Mouse (Mus musculus) hindbrain, postnatal 0 days (tissue): ENCODE results near the gene Tufm. TPM values are rescaled to one million over a fixed set of nuclear protein-coding genes. Genes with fewer than 3 reads are reported as not detected.
A peak's percentile ranks its signal among the peaks of the same experiment; 100 is the strongest.

ENCODE experiments used
- ATAC-seq: fragments of 200-750 bp; cut with Nextera tagmentation; 2 replicates; pipeline ENCODE4 v1.8.0; 2017; ENCODE audit warnings: mild to moderate bottlenecking, moderate TSS enrichment, moderate library complexity
- DNase-seq: peaks from one replicate; pipeline ENCODE4 v3.0.0-alpha.2; 2015; ENCODE audit warnings: low spot score
- H3K27ac ChIP-seq: fragments of 300-500 bp; sonication (generic); 2 replicates; pipeline ENCODE4 v1.5.1; 2014; ENCODE audit warnings: mild to moderate bottlenecking
- H3K27me3 ChIP-seq: fragments of 300-500 bp; sonication (generic); 2 replicates; pipeline ENCODE4 v1.6.1; 2014; ENCODE audit warnings: low read length, mixed read lengths; ENCODE audit not compliant: insufficient read depth
- H3K36me3 ChIP-seq: fragments of 300-500 bp; sonication (generic); 2 replicates; pipeline ENCODE4 v1.6.1; 2014; ENCODE audit warnings: low read length, mixed read lengths; ENCODE audit not compliant: insufficient read depth
- H3K4me1 ChIP-seq: fragments of 300-500 bp; sonication (generic); 2 replicates; pipeline ENCODE4 v1.6.1; 2014; ENCODE audit warnings: antibody characterized with exemption, low read length, mixed read lengths; ENCODE audit not compliant: insufficient read depth
- H3K4me2 ChIP-seq: fragments of 300-500 bp; sonication (generic); 2 replicates; pipeline ENCODE4 v1.6.1; 2014; ENCODE audit warnings: low read depth, mild to moderate bottlenecking, low read length, moderate library complexity, mixed read lengths
- H3K4me3 ChIP-seq: fragments of 300-500 bp; sonication (generic); 2 replicates; pipeline ENCODE4 v1.5.1; 2014; ENCODE audit warnings: low read length
- H3K9ac ChIP-seq: fragments of 300-500 bp; sonication (generic); replicated peaks from 2 replicates; pipeline ENCODE4 v1.6.1; 2014; ENCODE audit warnings: mild to moderate bottlenecking, low read length, moderate library complexity, mixed read lengths
- H3K9me3 ChIP-seq: fragments of 300-500 bp; sonication (generic); 2 replicates; pipeline ENCODE4 v1.6.1; 2016; ENCODE audit warnings: low read length, mixed read lengths
- CTCF ChIP-seq: IDR thresholded peaks from 2 replicates; pipeline ENCODE4 v1.5.1; 2016; ENCODE audit warnings: antibody characterized with exemption, control low read depth, low read depth
- whole genome bisulfite sequencing: fragments of 180-500 bp; shearing (Covaris S2); extraction: QIAGEN DNeasy Blood & Tissue Kit; methylation state at CpG from one replicate; pipeline ENCODE4 v1.1.7; 2014; 5-methylcytosine and 5-hydroxymethylcytosine counted together
- polyA plus RNA-seq: library from polyadenylated mRNA; unstranded; fragments of >200 nt; fragmentation: Nextera tagmentation; extraction: Ambion mirVana; gene quantifications from 2 replicates; pipeline ENCODE4 v1.2.1, GENCODE M21; 2015
- total RNA-seq: library from RNA; depleted of rRNA; stranded (reverse); fragments of >200 nt; gene quantifications from 2 replicates; pipeline ENCODE4 v1.2.3, GENCODE M21; 2014; rRNA removed

Gene Tufm
- total and polyA plus RNA-seq, 2 experiments from 2014 or later, result 66.1 to 106 TPM

DNA sequence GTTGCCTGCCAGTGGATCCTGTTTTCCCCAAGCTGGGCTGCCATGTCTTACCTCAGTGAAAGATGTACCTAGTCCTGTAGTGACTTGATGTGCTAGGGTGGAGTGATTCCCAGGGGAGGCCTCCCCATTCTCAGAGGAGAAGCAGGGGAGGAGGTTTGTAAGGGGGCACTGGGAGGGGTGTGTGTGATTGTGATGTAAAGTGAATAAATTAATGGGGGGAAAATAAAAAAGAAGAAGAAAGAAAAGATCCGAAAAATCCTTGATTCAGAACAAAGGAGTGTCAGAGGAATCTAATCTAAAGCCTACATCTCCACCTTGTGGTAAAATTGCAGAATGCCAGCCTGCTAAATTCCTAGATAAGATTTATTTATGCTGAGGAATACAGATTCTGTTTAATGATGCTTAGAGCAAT, 41.0 kb downstream of the Tufm start:
- no peak overlapping the region for H3K4me3 ChIP-seq
- H3K27me3 ChIP-seq, result no peaks in the 10 kb centered on the region
- no peaks in the 10 kb centered on the region for H3K36me3 ChIP-seq
- no peak overlapping the region for H3K4me2 ChIP-seq
- no peaks in the 10 kb centered on the region for H3K4me1 ChIP-seq
- WGBS, result 0% methylated on average over 1 of the region's 1 CpGs
- DNase-seq, result peak; percentile 88
- ATAC-seq, result peak; percentile 74
- TF ChIP-seq CTCF, result peak; percentile 80
- peak overlapping the region; percentile 43; the same call in 1 of the 2 replicates for H3K9ac ChIP-seq
- peak overlapping the region; percentile 73 for H3K27ac ChIP-seq
- no peaks in the 10 kb centered on the region for H3K9me3 ChIP-seq

DNA sequence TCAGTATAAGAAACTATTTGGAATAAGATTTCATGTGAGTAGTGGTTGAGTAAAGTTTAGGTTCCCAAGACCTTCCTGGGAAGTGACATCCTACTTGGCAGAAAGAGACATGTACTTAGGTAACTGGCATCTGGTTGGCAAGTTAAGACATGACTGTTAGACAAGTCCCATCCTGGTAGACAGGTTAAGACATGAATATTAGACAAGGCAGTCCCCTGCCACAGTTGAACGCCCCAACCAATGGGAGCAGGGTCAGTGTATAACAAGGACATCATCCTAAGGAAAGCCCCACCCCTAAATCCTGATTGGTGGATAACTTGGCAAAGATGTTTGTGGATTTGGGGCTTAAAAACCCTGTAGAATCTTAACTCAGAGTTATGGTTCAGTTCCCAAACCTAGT, 46.3 kb downstream of the Tufm start:
- no peak overlapping the region for H3K27ac ChIP-seq
- TF ChIP-seq CTCF, result no peak

DNA sequence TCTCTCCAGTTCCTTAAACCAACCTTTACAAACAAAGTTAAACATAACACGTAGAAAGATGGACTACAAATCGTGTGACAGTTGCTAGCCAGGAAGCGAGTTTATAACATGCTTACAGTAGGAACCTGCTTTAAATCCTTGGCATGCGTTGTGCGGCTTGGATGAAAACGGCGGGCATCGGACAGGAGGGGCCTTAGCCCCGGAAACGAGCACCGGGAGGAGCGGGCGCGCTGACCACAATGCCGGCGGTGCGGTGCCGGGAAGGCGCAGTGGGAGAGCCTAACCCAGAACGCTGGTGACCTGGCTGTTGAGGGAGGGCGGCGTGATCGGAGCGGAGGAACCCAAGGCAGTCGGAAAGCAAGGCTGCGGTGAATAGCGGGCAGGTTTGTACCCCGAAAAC, 48.6 kb downstream of the Tufm start:
- H3K4me2 ChIP-seq, result peak overlapping the region; percentile 70
- H3K27me3 ChIP-seq, result no peaks in the 10 kb centered on the region
- no peak for TF ChIP-seq CTCF
- 2% methylated on average over 28 of the region's 28 CpGs for WGBS
- no peaks in the 10 kb centered on the region for H3K4me1 ChIP-seq
- H3K4me3 ChIP-seq, result peak overlapping the region; percentile 38
- peak; percentile 9 for DNase-seq
- H3K36me3 ChIP-seq, result no peaks in the 10 kb centered on the region
- H3K9me3 ChIP-seq, result no peaks in the 10 kb centered on the region
- H3K9ac ChIP-seq, result peak overlapping the region; percentile 52
- ATAC-seq, result no peak
- no peak overlapping the region for H3K27ac ChIP-seq

More for the DNA sequence above, 46.3 kb downstream of the Tufm start:
- H3K4me1 ChIP-seq, result no peaks in the 10 kb centered on the region
- no peak overlapping the region for H3K9ac ChIP-seq
- no peaks in the 10 kb centered on the region for H3K36me3 ChIP-seq
- no peaks in the 10 kb centered on the region for H3K27me3 ChIP-seq
- no peak overlapping the region for H3K4me3 ChIP-seq
- no peak for DNase-seq
- no peak overlapping the region for H3K4me2 ChIP-seq
- no peaks in the 10 kb centered on the region for H3K9me3 ChIP-seq
- WGBS, result 88% methylated on average over 1 of the region's 1 CpGs
- ATAC-seq, result no peak

DNA sequence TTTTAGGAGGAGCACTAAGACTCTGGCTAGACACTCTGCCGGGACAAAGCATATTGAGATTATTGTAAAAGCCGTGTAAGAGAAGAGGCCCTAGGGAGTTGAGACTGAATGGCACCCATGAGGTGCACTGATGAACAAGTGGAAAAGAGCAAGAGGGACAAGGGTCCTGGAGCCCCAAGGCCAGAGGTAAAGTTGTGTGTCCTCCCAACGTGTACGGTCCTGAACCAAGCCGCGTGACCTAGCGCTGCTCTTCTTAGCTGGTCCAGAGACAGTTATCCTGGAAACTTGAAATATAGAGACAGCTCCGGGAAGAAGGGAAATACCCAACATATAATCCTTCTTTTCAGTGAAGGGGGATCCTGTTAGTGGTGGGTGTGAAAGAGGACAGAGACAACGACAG, 49.3 kb downstream of the Tufm start:
- Histone ChIP-seq H3K27ac (no peak overlapping the region), H3K36me3 (no peaks in the 10 kb centered on the region), H3K4me3 (peak overlapping the region; percentile 38), H3K27me3 (no peaks in the 10 kb centered on the region), H3K9ac (no peak overlapping the region; the same call in 1 of the 2 replicates), H3K4me1 (no peaks in the 10 kb centered on the region), H3K4me2 (peak overlapping the region; percentile 70), H3K9me3 (no peaks in the 10 kb centered on the region)
- DNase-seq (no peak), ATAC-seq (no peak)
- TF ChIP-seq CTCF, result no peak
- WGBS, result 54% methylated on average over 9 of the region's 9 CpGs

DNA sequence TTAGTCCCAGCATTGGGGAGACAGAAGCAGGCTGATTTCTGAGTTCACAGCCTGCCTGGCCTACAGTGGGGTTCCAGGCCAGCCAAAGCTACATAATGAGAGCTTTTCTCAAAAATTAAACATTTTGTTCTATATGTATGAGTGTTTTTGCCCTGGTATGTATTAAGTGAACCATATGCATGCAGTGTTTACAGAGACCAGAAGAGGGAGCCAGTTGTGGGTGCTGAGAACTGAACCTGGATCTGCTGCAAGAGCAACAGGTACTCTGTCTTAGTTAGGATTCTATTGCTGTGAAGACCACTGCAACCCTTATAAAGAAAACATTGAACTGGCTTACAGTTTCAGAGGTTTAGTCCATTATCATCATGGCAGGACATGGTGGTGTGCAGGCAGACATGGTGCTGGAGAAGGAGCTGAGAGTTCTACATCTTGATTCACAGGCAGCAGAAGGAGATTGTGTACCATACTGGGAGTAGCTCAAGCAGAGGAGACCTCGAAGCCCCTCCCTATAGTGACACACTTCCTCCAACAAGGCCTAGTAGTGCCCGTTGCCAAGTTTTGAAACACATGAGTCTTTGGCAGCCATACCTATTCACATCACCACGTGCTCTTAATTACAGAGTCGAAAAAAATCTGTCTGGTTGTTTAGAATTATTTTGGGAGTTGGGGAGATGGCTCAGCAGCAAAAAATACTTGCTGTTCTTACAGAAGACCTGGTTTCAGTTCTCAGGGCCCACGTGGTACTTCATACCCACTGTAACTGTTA, 50.8 kb downstream of the Tufm start:
- Histone ChIP-seq H3K4me1 (no peaks in the 10 kb centered on the region), H3K9me3 (no peaks in the 10 kb centered on the region), H3K27ac (no peak overlapping the region), H3K9ac (no peak overlapping the region), H3K4me2 (no peak overlapping the region), H3K4me3 (no peak overlapping the region), H3K36me3 (no peaks in the 10 kb centered on the region), H3K27me3 (no peaks in the 10 kb centered on the region)
- DNase-seq (peak; percentile 30), ATAC-seq (no peak)
- 72% methylated on average over 5 of the region's 5 CpGs for WGBS
- TF ChIP-seq CTCF, result peak; percentile 58

Other genes with a start within 250 kb of the Tufm start
- gene Sbk1, start 214.7 kb upstream of the Tufm start, total RNA-seq, result 530 and 565 TPM in 2 replicates
- 138 and 161 TPM in 2 replicates for gene Sbk1, start 214.7 kb upstream of the Tufm start, polyA plus RNA-seq
- 0.37 TPM in 1 of 2 replicates, not detected in the other for gene Lat, start 117.8 kb upstream of the Tufm start, total RNA-seq
- gene Lat, start 117.8 kb upstream of the Tufm start, polyA plus RNA-seq, result 0.96 and 1.1 TPM in 2 replicates
- 102 and 125 TPM in 2 replicates for gene Spns1, start 109.9 kb upstream of the Tufm start, total RNA-seq
- gene Spns1, start 109.9 kb upstream of the Tufm start, polyA plus RNA-seq, result 80.9 and 83.7 TPM in 2 replicates
- 6.1 and 6.4 TPM in 2 replicates for gene Nfatc2ip, start 90.6 kb upstream of the Tufm start, total RNA-seq
- 2.9 and 3.0 TPM in 2 replicates for gene Nfatc2ip, start 90.6 kb upstream of the Tufm start, polyA plus RNA-seq
- 0.16 TPM in 1 of 2 replicates, not detected in the other for gene Cd19, start 72.5 kb upstream of the Tufm start, total RNA-seq
- gene Cd19, start 72.5 kb upstream of the Tufm start, polyA plus RNA-seq, result 0.05 TPM in 1 of 2 replicates, not detected in the other
- 22.2 and 22.5 TPM in 2 replicates for gene Rabep2, start 58.6 kb upstream of the Tufm start, total RNA-seq
- gene Rabep2, start 58.6 kb upstream of the Tufm start, polyA plus RNA-seq, result 19.2 TPM in 2 replicates
- 0.99 and 5.4 TPM in 2 replicates for gene Atp2a1, start 24.3 kb upstream of the Tufm start, total RNA-seq
- gene Atp2a1, start 24.3 kb upstream of the Tufm start, polyA plus RNA-seq, result 0.40 and 0.68 TPM in 2 replicates
- 34.1 and 41.1 TPM in 2 replicates for gene Sh2b1, start 11.9 kb upstream of the Tufm start, total RNA-seq
- gene Sh2b1, start 11.9 kb upstream of the Tufm start, polyA plus RNA-seq, result 50.4 and 54.5 TPM in 2 replicates
- 71.1 and 72.3 TPM in 2 replicates for gene Atxn2l, start 16.1 kb downstream of the Tufm start, total RNA-seq
- 45.9 and 54.0 TPM in 2 replicates for gene Atxn2l, start 16.1 kb downstream of the Tufm start, polyA plus RNA-seq
- gene Eif3c, start 79.0 kb downstream of the Tufm start, total RNA-seq, result 112 and 118 TPM in 2 replicates
- gene Eif3c, start 79.0 kb downstream of the Tufm start, polyA plus RNA-seq, result 198 and 204 TPM in 2 replicates
- gene Apobr, start 97.6 kb downstream of the Tufm start, total RNA-seq, result 0.25 and 6.3 TPM in 2 replicates
- 0.47 and 0.50 TPM in 2 replicates for gene Apobr, start 97.6 kb downstream of the Tufm start, polyA plus RNA-seq
- 27.7 and 34.2 TPM in 2 replicates for gene Cln3, start 98.5 kb downstream of the Tufm start, total RNA-seq
- gene Cln3, start 98.5 kb downstream of the Tufm start, polyA plus RNA-seq, result 22.3 and 25.1 TPM in 2 replicates
- gene Il27, start 107.6 kb downstream of the Tufm start, total RNA-seq, result 0.94 TPM in 1 of 2 replicates, not detected in the other
- not detected in 2 replicates for gene Il27, start 107.6 kb downstream of the Tufm start, polyA plus RNA-seq
- gene Nupr1, start 143.5 kb downstream of the Tufm start, total RNA-seq, result 5.9 and 6.7 TPM in 2 replicates
- gene Nupr1, start 143.5 kb downstream of the Tufm start, polyA plus RNA-seq, result 19.1 and 19.5 TPM in 2 replicates
- 35.1 and 36.3 TPM in 2 replicates for gene Sgf29, start 161.9 kb downstream of the Tufm start, total RNA-seq
- gene Sgf29, start 161.9 kb downstream of the Tufm start, polyA plus RNA-seq, result 47.0 and 49.9 TPM in 2 replicates
- gene Sult1a1, start 189.1 kb downstream of the Tufm start, total RNA-seq, result 22.1 and 34.8 TPM in 2 replicates
- gene Sult1a1, start 189.1 kb downstream of the Tufm start, polyA plus RNA-seq, result 19.4 and 22.4 TPM in 2 replicates
- 67.1 and 122 TPM in 2 replicates for gene Bola2, start 208.0 kb downstream of the Tufm start, total RNA-seq
- gene Bola2, start 208.0 kb downstream of the Tufm start, polyA plus RNA-seq, result 164 and 172 TPM in 2 replicates
- 17.0 and 17.6 TPM in 2 replicates for gene Slx1b, start 208.4 kb downstream of the Tufm start, total RNA-seq
- 8.6 and 9.3 TPM in 2 replicates for gene Slx1b, start 208.4 kb downstream of the Tufm start, polyA plus RNA-seq
- gene Coro1a, start 220.4 kb downstream of the Tufm start, total RNA-seq, result 113 and 150 TPM in 2 replicates
- 88.1 and 93.7 TPM in 2 replicates for gene Coro1a, start 220.4 kb downstream of the Tufm start, polyA plus RNA-seq